Mouse (Mus musculus): ENCODE measurements at regions not wholly inside any gene's neighbourhood (a gene's known extent, or its start where the extent isn't known, plus 50 kb on each side); places are given as distances from the start of the nearest gene placed in this dataset.
"Not testable (repeated sequence)": the region's sequence is repeated elsewhere in the genome, so short reads cannot be mapped to it uniquely, and the experiment has no call there.

GRCm38 (mm10) chr4:7314261-7314660 is 924.6 kb downstream of the Car8 start:
- CTCF ChIA-PET: interaction anchor here (1.3 kb wide), 1 partner anchor 10 kb away, joined by 4 read pairs; no protein-coding TSS in a partner anchor

GRCm38 (mm10) chr4:7313219-7313618 is 925.6 kb downstream of the Car8 start:
- no peak for TF ChIP-seq CTCF (IDR thresholded peaks at IDR 0.05)
- ATAC-seq (no peak), DNase-seq (ENCODE audit: low read depth, low spot score) (no peak)
- CTCF ChIA-PET: interaction anchor here (1.3 kb wide), 1 partner anchor 8 kb away, joined by 4 read pairs; no protein-coding TSS in a partner anchor
- no peaks in the 10 kb centered on the region for H3K27me3 ChIP-seq
- POLR2A ChIA-PET: no interaction called here
- in situ Hi-C loops (cut with MboI; ENCODE audit: low pct_unique_long_range_greater_than_20kb): no loop called here

More at GRCm38 (mm10) chr4:7314261-7314660, 924.6 kb downstream of the Car8 start:
- no peaks in the 10 kb centered on the region for H3K27me3 ChIP-seq
- in situ Hi-C loops (cut with MboI; ENCODE audit: low pct_unique_long_range_greater_than_20kb): no loop called here
- POLR2A ChIA-PET: no interaction called here
- DNase-seq (ENCODE audit: low read depth, low spot score): no peak
- ATAC-seq: no peak
- TF ChIP-seq CTCF (IDR thresholded peaks at IDR 0.05): no peak

GRCm38 (mm10) chr4:7312160-7312559 is 926.7 kb downstream of the Car8 start:
- in situ Hi-C loops (cut with MboI; ENCODE audit: low pct_unique_long_range_greater_than_20kb): no loop called here
- no peak for TF ChIP-seq CTCF (IDR thresholded peaks at IDR 0.05)
- no peaks in the 10 kb centered on the region for H3K27me3 ChIP-seq
- no peak for ATAC-seq
- ChIA-PET POLR2A (no interaction called here), CTCF (no interaction called here)
- DNase-seq (ENCODE audit: low read depth, low spot score): no peak

- TF ChIP-seq CTCF (IDR thresholded peaks at IDR 0.05): no peak
- ChIA-PET POLR2A (no interaction called here), CTCF (no interaction called here)
- in situ Hi-C loops (cut with MboI; ENCODE audit: low pct_unique_long_range_greater_than_20kb): no loop called here
- ATAC-seq (no peak), DNase-seq (ENCODE audit: low read depth, low spot score) (no peak)
- no peaks in the 10 kb centered on the region for H3K27me3 ChIP-seq
Observed at GRCm38 (mm10) chr4:7269047-7269446, 969.8 kb downstream of the Car8 start.

- DNase-seq (ENCODE audit: low read depth, low spot score) (no peak), ATAC-seq (no peak)
- in situ Hi-C loops (cut with MboI; ENCODE audit: low pct_unique_long_range_greater_than_20kb): no loop called here
- no peak for TF ChIP-seq CTCF (IDR thresholded peaks at IDR 0.05)
- ChIA-PET POLR2A (no interaction called here), CTCF (no interaction called here)
- no peaks in the 10 kb centered on the region for H3K27me3 ChIP-seq
Observed at GRCm38 (mm10) chr4:7256486-7256885, 982.4 kb downstream of the Car8 start.

- POLR2A ChIA-PET: no interaction called here
- ATAC-seq: no peak
- in situ Hi-C loops (cut with MboI; ENCODE audit: low pct_unique_long_range_greater_than_20kb): no loop called here
- no peaks in the 10 kb centered on the region for H3K27me3 ChIP-seq
- CTCF ChIA-PET: interaction anchor here (1.1 kb wide), 1 partner anchor 26 kb away, joined by 4 read pairs; no protein-coding TSS in a partner anchor
- DNase-seq (ENCODE audit: low read depth, low spot score): no peak
- TF ChIP-seq CTCF (IDR thresholded peaks at IDR 0.05): no peak
Observed at GRCm38 (mm10) chr4:7253616-7254015, 985.2 kb downstream of the Car8 start.

GRCm38 (mm10) chr4:7251641-7252040 is 987.2 kb downstream of the Car8 start:
- in situ Hi-C loops (cut with MboI; ENCODE audit: low pct_unique_long_range_greater_than_20kb): no loop called here
- no peaks in the 10 kb centered on the region for H3K27me3 ChIP-seq
- POLR2A ChIA-PET: no interaction called here
- ATAC-seq (no peak), DNase-seq (ENCODE audit: low read depth, low spot score) (no peak)
- no peak for TF ChIP-seq CTCF (IDR thresholded peaks at IDR 0.05)
- CTCF ChIA-PET: no interaction called here

- ChIA-PET CTCF (no interaction called here), POLR2A (no interaction called here)
- DNase-seq (ENCODE audit: low read depth, low spot score) (no peak), ATAC-seq (no peak)
- in situ Hi-C loops (cut with MboI; ENCODE audit: low pct_unique_long_range_greater_than_20kb): no loop called here
- no peak for TF ChIP-seq CTCF (IDR thresholded peaks at IDR 0.05)
- no peaks in the 10 kb centered on the region for H3K27me3 ChIP-seq
Observed at GRCm38 (mm10) chr4:7247816-7248215, 991.0 kb downstream of the Car8 start.

- ATAC-seq (no peak), DNase-seq (ENCODE audit: low read depth, low spot score) (no peak)
- ChIA-PET CTCF (no interaction called here), POLR2A (no interaction called here)
- TF ChIP-seq CTCF (IDR thresholded peaks at IDR 0.05): no peak
- no peaks in the 10 kb centered on the region for H3K27me3 ChIP-seq
- in situ Hi-C loops (cut with MboI; ENCODE audit: low pct_unique_long_range_greater_than_20kb): no loop called here
Observed at GRCm38 (mm10) chr4:7247244-7247643, 991.6 kb downstream of the Car8 start.

GRCm38 (mm10) chr4:7246828-7247227 is 992.0 kb downstream of the Car8 start:
- POLR2A ChIA-PET: no interaction called here
- DNase-seq (ENCODE audit: low read depth, low spot score) (no peak), ATAC-seq (no peak)
- in situ Hi-C loops (cut with MboI; ENCODE audit: low pct_unique_long_range_greater_than_20kb): no loop called here
- no peaks in the 10 kb centered on the region for H3K27me3 ChIP-seq
- no peak for TF ChIP-seq CTCF (IDR thresholded peaks at IDR 0.05)
- CTCF ChIA-PET: no interaction called here

- ChIA-PET CTCF (no interaction called here), POLR2A (no interaction called here)
- in situ Hi-C loops (cut with MboI; ENCODE audit: low pct_unique_long_range_greater_than_20kb): no loop called here
- H3K27me3 ChIP-seq: no peaks in the 10 kb centered on the region
- no peak for ATAC-seq
- no peak for TF ChIP-seq CTCF (IDR thresholded peaks at IDR 0.05)
- no peak for DNase-seq (ENCODE audit: low read depth, low spot score)
Observed at GRCm38 (mm10) chr4:7245653-7246052, 993.2 kb downstream of the Car8 start.

- POLR2A ChIA-PET: no interaction called here
- CTCF ChIA-PET: no interaction called here
- DNase-seq (ENCODE audit: low read depth, low spot score) (no peak), ATAC-seq (no peak)
- TF ChIP-seq CTCF (IDR thresholded peaks at IDR 0.05): no peak
- no peaks in the 10 kb centered on the region for H3K27me3 ChIP-seq
- in situ Hi-C loops (cut with MboI; ENCODE audit: low pct_unique_long_range_greater_than_20kb): no loop called here
Observed at GRCm38 (mm10) chr4:7237848-7238247, 1001.0 kb downstream of the Car8 start.

GRCm38 (mm10) chr4:7234537-7234936 is 1004.3 kb downstream of the Car8 start:
- H3K27me3 ChIP-seq; DNase-seq (ENCODE audit: low read depth, low spot score); ATAC-seq; CTCF ChIA-PET; in situ Hi-C loops (cut with MboI; ENCODE audit: low pct_unique_long_range_greater_than_20kb); POLR2A ChIA-PET: not testable (repeated sequence)
